Mouse (Mus musculus): ENCODE data around the gene Cemip. TPM values are rescaled to one million over a fixed set of nuclear protein-coding genes. Genes with fewer than 3 reads are reported as not detected.

Cemip gene
- polyA plus RNA-seq, 1 experiment from 2014 or later, result not detected

DNA sequence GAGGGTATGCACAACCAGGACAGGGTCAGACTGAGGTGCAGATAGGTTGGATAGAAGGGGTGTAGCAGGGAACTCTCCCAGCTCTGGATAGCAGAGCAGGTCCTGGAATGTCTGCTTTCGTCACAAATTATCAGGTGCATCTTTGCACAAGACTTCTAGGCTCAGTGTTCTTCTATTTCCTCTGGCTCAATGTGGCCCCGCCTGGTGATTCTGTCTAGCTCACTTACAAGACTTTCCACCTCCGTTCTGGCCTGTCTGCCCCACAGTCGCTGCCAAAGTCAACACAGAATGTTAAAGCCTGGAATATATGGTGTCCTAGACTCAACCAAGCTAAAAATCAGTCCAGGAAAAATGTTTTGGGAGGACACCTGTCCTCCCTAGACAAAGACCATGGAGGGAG, 57.9 kb downstream of the Cemip start:
- DNase-seq (ENCODE audit: low spot score), result no peak

DNA sequence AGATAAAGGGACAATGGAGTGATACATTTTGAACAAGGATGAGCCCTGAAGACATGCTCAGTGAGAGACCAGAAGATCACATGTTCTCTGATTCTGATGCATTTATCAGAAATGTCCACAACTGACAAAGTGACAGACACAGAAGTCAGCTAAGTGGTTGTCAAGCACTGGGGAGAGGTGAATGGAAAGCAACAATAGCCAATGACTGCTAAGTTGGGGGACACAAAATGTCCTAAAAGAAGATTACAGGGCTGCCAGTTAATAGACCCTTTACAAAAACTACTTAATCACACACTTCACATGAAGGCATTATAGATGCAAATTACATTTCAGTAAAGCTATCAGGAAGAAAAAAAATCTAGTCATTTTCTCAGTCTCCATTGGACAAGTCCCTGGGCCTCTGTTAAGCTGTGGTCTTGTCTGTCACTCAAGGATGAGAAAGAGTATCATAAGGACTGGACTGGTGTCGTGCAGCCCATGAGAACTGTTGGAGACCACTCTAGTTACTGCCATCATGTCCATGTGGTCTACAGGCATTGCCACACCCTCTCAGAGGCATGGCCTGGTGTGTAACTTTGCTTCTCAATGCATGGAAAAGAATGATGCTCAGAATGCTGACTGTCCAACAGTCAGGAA, 59.2 kb downstream of the Cemip start:
- no peak for DNase-seq (ENCODE audit: low spot score)

DNA sequence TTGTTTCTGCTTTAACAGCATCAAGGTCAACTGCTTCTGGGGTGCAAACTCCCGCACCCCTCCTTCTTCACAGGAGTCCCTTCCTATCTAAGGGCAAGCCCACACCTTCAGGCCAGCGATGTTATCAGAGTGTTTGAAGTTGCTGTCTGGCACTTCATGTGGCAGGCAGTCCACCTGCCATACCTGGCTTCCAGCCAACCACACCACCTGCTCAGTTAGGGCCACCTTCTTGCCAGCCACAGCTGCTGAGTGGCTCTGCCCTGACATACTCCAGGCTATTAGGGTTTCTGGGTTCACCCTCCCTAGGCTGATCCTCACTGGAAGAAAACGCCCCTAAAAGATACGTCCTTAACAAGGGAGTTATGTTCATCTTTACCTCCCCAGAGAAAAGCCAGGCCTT, 60.2 kb downstream of the Cemip start:
- DNase-seq (ENCODE audit: low spot score), result no peak

DNA sequence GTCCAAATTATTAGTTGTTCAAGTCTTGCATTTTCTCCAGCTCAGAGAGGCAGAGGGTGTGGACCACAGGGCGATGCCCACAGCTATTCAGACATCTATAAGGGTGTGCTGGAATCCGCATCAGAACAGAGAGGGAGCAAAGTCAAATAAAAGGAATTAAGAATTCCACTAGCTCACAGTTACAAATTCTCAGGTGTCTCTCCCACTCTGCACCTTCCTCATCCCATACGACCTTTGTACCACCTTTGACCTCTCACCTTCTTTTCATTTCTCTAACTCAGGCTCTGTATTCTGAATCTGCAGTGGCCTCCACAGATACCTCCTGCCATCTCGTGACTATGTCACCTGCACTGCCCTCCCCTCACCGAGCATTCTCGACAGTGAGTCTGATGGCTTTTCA, 62.8 kb downstream of the Cemip start:
- DNase-seq (ENCODE audit: low spot score), result no peak

DNA sequence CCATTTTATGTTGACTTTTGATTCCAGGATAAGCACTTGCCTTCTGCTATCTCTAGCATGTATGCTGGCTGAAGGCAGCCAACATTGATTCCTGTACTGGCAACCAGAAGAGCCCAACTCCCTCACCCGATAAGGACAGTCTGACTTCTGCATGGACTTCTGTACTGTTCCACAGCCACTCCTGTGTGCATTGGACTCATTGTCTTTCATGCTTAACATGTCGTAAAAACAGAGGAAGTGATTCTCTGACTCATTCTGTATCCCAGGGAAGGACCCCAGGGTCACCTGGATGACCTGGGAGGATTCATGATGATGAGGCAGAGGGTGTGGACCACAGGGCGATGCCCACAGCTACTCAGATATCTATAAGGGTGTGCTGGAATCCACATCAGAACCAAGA, 63.8 kb downstream of the Cemip start:
- DNase-seq (ENCODE audit: low spot score), result no peak

DNA sequence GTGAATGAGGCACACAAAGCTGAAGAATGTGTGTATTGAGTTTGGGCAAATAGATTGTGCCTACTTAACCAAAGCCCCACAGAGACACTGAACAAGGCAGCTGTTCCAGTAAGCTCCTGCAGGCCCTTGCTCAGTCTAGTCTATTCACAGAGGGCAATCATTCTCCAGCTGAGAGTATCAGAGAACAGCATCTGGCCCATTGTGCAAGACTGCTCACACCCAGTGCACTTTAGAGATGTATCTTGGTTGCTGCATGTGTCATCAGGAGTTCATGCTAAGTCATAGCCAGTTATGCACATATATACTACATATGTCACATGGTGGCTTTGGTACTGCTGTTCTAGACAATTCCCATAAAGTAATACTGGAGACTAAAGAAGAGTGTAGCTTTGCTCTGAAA, 66.9 kb downstream of the Cemip start:
- DNase-seq (ENCODE audit: low spot score), result no peak

DNA sequence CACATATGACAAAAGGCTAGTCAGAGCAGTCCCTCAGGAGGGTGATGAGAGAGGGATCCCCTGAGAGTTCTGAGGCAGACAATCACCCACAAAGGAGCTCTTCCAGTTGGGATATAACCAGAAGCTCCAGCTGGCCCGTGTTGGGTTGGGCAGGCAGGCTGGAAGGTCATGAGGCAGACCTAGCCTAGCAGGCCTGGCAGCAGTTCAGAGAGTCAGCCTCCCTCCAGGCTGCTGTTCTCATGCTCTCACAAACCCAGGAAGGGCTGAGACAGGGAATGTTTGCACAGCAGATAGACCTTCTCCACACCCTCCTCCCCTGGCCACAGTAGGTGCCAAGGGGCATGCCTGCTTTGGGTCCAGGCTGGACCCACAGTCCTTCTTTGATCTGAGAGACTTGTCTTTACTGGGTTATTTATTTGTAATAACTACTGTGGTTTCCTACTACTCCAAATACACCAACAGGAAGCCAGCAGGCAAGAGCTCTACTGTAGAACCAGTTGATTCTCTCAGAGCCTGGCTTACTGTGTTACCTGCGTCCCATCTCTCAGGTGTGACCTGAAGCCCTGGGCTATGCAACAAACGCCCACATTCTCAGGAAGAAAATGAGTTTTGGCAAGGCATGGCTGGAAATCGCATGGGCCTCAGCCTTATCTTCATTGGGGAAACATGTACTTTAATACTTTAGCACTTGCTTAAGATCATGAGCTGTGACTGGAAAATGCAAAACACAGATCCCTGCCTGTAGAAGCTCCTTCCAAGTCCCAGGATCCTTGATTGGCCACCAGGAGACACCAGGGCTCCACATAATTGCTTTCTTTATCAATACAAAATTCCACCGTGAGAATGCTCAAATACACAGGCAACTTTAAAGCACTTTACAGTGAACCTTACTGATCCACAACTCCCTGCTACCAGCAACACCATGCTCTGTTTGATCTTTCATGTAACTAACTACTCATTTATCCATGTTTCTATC, 67.7 kb downstream of the Cemip start:
- DNase-seq (ENCODE audit: low spot score), result no peak

DNA sequence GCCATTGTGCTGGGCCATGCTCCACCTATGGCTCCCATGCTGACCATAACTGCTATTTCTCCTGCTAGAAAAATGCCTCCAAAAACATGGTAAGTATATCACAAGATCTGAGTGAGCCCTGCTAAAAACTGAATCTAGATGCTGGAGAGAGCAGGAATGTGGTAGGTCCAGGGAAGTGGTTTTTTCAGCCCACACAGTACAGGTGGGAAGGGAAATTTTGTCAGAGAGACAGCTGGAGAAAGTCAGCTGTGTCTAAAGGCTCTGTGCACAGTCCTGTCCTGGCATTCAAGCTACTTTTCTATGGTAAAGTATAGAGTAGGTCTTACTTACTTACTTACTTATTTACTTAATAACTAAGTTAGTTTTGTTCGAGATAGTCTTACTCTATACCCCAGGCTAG, 71.3 kb downstream of the Cemip start:
- no peak for DNase-seq (ENCODE audit: low spot score)

DNA sequence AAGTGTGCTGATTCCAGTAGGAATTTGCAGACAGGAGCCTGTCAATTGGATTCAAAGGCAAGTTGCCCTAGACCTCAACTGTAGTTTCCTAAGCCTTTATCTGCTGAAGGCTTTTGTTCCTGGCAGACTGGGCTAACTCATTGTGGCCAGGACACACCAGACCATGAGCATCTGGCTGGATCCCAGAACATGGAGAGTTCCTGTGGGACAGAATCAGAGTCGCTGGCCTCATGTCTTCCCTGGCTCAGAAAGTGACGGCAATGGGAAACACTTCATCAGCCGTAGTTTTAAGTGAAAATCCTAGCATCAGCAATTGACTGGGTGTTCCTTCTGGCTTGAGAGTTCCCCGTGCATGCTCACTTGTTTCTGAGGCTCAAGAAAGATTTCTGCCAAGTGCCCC, 72.6 kb downstream of the Cemip start:
- DNase-seq (ENCODE audit: low spot score), result no peak

DNA sequence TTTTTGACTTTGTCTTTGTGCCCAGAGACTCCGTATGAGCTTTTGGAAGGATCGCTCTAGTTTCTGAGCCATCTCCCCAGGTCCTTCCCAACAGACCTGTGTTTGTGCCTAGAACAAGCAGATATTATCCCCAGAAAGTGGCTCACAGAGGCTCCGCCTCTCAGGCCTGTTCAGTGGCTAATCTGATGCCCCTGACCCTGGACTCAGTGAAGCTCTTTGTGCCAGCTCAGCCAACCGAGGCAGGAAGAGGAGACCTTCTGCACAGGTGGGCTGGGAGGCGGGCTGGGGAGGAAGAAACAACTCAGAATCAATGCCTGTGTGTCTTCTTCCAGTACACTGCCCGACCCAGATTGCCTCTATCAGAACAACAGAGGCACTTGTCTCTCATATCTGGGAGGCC, 81.9 kb downstream of the Cemip start:
- DNase-seq (ENCODE audit: low spot score), result no peak

DNA sequence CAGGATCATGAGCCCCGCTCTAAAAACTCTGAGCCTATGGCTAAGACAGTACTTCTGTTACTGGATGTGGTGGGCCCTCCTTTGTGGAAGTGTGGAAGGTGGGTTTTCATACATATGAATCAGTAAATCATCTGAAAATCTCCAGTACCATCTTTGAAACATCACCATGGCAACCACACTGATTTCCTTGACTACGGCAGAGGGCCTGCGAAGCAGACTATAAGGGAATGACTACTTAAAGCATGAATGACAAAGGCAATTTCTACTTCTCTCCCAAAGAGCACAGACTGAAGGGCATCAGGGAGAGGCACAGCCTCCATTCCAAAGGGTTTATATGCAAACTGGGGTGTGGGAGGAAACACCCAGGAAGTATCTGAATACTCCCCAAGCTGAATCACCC, 84.8 kb downstream of the Cemip start:
- DNase-seq (ENCODE audit: low spot score), result no peak

DNA sequence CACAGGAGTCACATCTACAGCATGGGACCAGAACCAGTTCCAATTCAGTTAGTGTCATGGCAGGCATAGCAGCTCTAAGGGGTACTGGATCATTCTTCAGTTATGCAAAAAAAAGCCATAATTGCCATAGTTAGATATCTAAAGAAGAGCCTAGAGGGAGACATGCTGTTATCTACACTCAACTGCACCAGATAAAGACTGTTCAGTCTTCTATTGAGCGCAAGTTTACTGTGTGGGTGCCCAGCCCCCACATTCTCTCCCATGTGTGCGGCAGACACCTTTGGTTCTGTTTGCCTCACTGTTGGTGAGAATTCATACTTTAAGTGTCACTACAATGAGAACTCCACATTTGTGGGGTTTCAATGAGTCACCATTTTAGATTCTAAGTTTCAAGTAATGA, 85.6 kb downstream of the Cemip start:
- DNase-seq (ENCODE audit: low spot score), result no peak

DNA sequence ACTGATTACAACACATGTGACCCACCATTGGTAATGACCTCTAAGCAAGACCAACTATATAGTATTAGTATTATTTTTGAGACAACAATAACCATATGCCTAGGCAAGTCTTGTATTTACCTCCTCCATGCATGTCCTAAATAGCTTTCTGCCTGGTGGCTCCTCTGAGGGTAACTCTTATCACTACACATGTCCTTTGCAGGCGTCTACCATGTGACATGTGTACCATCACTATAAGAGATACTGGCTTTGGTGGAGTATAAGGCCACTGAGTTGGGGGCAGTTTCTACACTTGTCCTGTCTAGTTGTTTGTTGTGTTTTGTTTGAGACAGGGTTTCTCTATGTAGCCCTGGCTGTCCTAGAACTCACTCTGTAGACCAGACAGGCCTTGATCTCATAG, 86.7 kb downstream of the Cemip start:
- DNase-seq (ENCODE audit: low spot score), result no peak

DNA sequence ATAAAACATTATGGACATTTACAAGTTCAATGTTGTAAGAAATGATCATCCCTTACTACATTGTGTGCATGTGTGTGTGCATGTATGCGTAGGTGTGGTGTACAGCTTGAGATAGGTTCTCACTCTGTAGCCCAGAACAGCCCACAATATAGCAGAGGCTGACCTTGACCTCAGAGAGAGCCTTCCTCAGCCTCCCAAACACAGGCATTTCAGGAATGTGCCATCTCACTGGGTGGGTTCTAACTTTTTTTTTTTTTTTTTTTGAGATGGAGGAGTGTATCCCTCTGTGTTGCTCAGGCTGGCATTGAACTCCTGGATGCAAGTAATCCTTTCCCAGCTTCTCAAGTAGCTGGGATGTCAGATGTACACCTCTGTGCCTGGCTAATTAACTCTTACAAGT, 92.0 kb downstream of the Cemip start:
- no peak for DNase-seq (ENCODE audit: low spot score)

DNA sequence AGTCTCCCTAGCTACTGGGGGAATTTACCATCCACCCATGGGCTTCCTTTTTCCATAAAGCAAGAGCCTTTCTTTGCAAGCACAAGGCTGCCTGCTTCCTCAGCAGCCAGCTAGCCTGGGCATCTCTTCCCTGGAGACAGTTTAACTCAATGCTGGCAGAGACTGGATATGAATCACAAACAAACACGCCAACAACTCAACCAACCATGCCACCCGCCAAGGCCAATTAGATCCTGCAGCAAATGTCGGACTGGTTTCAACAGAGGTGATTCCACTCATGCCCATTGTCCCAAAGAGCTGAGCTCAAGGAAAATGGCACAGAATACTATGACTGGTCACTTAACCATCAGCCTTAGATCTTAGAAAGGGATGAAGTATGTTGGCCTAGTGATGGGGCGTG, 97.0 kb downstream of the Cemip start:
- no peak for DNase-seq (ENCODE audit: low spot score)

DNA sequence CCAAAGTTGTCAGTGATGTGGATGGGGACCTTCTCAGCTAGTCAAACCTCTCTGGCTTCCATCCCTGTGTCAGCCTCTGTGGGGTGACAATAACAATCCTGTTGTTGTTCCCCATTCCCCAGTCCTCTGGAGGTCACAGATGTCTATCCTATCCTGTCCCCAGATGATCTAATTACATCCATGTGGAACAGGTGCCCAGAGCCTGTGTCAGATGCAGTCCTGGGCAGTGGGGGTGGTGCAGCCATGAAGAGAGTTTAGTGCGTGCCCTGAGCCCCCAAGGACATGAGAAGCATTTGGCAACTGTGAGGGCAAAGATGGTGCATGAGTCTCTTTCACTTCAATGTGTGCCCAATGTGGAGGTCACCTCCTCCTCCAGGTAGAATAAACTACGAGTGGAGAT, 100.6 kb downstream of the Cemip start:
- DNase-seq (ENCODE audit: low spot score), result no peak

DNA sequence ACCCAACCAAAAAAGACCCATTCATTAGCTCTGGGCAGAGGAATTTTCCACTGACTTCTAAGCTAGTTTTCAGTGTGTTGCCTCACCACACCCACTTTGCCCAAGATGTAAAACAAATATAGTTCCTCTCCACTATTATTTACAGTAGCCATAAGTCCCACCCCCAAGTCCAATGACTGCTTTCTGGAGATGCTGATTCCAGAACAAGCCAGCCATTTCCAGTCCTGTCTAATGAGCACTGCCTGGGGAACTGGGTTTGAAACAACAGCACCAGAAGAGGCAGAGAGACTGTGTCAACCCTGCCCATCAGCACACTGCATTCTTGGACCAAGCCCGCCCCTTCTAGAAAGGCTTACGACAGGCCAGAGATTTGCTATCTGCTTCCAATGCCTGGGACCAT, 103.7 kb downstream of the Cemip start:
- DNase-seq (ENCODE audit: low spot score), result no peak

DNA sequence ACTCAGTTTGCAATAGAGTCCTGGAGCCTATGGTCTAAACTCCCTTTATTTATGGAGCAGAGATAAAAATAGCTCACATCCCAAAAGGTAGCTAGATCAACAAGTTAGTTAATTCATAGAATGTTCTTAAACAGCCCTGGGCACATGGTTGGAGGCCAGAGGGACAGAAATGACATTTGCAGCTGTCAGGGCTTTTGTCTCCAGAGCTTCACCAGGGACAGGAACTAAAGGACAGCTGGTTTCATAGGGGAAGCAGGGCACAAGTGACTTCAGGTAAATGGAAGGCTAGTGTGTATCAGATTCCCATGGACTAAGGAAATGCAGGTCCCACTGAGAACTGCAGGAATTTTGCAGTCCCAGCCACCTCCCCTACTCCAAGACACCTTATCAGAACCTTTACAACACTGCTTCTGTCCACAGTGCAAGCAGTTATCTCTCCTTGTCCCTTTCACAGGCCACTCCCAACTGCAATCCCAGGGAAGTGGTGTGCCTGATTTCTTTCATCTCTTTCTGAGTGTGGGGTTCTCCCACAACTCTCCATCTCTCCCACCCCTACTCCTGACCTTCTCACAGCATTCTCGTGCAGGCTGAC, 107.3 kb downstream of the Cemip start:
- DNase-seq (ENCODE audit: low spot score), result no peak

DNA sequence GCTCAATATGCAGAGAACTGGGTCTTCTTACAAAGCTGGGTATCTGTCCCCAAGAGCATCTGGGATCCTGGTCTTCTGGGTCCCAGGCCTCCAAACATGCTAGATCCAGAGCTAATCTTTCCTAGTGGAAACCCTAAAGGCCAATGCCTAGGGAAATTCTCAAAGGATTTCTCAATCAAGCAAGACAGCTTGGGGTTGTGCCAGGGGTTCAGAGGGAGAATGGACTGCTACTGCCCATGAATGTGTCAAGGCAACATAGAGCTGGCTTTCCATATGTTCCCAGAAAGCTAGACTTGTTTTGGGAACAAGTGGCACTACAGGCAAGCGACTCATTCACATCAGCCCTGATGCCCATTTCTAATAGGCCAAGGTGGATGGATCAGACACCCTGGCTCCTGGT, 107.9 kb downstream of the Cemip start:
- no peak for DNase-seq (ENCODE audit: low spot score)

DNA sequence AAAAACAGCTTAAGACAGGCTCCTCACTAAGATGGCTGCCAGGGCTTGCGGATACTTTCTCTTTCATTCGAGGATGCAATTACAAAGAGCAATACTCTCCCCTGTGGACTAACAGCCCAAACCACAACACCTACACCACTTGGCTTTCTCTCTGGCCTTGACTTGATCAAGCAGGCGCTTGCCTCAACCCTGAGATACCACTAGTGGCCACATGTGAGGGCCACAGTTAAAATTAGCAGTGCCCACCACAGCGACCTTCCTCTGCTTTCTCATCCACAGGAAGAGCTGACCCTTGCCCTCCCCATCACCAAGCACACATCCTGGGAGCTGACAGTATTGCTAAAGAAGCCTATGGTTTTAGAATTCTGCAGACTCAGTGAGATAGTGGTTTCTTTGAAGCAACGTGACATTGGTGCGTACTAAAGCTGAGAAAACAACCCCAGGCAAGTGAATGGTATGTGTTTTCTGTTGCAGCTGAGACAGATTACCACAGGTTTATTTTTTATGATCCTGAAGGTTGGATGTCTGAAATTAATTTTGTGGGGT, 109.8 kb downstream of the Cemip start:
- no peak for DNase-seq (ENCODE audit: low spot score)

DNA sequence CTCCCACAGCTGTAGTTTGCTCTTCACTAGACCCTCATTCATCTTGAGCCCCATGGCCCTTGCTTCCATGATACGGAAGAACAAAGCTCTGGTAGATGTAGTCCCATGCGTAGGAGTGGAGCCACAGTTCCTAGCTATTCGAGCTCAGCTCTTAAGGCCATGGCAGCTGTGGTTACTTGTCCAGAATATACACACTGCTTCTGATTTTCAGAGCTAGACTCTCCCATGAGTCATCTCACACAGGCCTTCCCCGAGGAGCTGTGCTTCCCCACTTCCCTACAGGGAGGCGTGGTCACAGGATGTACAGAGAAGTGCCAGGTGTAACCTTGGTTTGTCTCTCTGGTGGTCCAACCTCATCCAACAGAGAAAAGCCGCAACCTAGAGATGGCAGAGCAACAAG, 111.0 kb downstream of the Cemip start:
- no peak for DNase-seq (ENCODE audit: low spot score)

DNA sequence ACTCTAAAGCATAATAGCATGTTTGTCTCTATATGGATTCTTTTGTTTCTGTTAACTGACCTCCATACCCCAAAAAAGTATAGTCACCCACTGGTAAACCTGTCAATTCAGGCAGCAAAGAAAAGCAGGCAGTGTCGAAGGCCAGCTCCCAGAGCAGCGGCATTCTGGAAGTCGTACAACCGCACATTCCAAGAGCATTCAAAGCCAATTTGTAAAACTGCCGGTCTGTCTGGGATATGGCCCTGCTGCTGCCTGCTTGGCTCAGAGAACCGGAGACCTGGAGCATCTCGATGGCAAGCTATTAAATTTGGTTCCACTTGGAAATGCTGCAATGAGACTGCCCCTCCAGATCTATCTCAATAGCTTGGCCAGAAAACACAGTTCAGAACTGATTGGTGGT, 113.8 kb downstream of the Cemip start:
- no peak for DNase-seq (ENCODE audit: low spot score)
